Mouse (Mus musculus) hindbrain, embryonic 13.5 days (tissue): ENCODE results near the gene Sbno2. TPM values are rescaled to one million over a fixed set of nuclear protein-coding genes. Genes with fewer than 3 reads are reported as not detected.

Experiments used
- ATAC-seq: fragments of 200-750 bp; cut with Nextera tagmentation; 2 replicates; pipeline ENCODE4 v1.8.0; 2017; ENCODE audit warnings: moderate TSS enrichment; ENCODE audit not compliant: low FRiP score
- H3K27ac ChIP-seq: fragments of 300-500 bp; sonication (generic); 2 replicates; pipeline ENCODE4 v1.5.1; 2015; ENCODE audit warnings: inconsistent platforms, mild to moderate bottlenecking, moderate library complexity
- H3K27me3 ChIP-seq: fragments of 300-500 bp; sonication (generic); 2 replicates; pipeline ENCODE4 v1.6.1; 2015; ENCODE audit warnings: mild to moderate bottlenecking, inconsistent platforms
- H3K36me3 ChIP-seq: fragments of 300-500 bp; sonication (generic); 2 replicates; pipeline ENCODE4 v1.6.1; 2015; ENCODE audit warnings: mild to moderate bottlenecking, inconsistent platforms
- H3K4me1 ChIP-seq: fragments of 300-500 bp; sonication (generic); replicated peaks from 2 replicates; pipeline ENCODE4 v1.6.1; 2015; ENCODE audit warnings: inconsistent platforms
- H3K4me2 ChIP-seq: fragments of 300-500 bp; sonication (generic); 2 replicates; pipeline ENCODE4 v1.6.1; 2015; ENCODE audit warnings: inconsistent platforms, mild to moderate bottlenecking, moderate library complexity
- H3K4me3 ChIP-seq: fragments of 300-500 bp; sonication (generic); 2 replicates; pipeline ENCODE4 v1.5.1; 2015; ENCODE audit warnings: mild to moderate bottlenecking, inconsistent platforms
- H3K9ac ChIP-seq: fragments of 300-500 bp; sonication (generic); 2 replicates; pipeline ENCODE4 v1.6.1; 2015; ENCODE audit warnings: mild to moderate bottlenecking, inconsistent platforms
- H3K9me3 ChIP-seq: fragments of 300-500 bp; sonication (generic); 2 replicates; pipeline ENCODE4 v1.6.1; 2016; ENCODE audit warnings: inconsistent platforms
- WGBS: fragments of 180-500 bp; shearing (Covaris S2); methylation state at CpG from one replicate; pipeline ENCODE4 v1.1.7; 2015; 5-methylcytosine and 5-hydroxymethylcytosine counted together
- polyA plus RNA-seq: library from polyadenylated mRNA; unstranded; fragments of >200 nt; fragmentation: Nextera tagmentation; extraction: Ambion mirVana; gene quantifications from 2 replicates; pipeline ENCODE4 v1.2.1, GENCODE M21; 2015

Gene Sbno2
- polyA plus RNA-seq, 1 experiment from 2014 or later = 13.6 TPM

GRCm38 (mm10) chr10:80013609-80014008 lies 91.8 kb downstream of the Sbno2 start:
- peaks cover 26% of the 10 kb centered on the region for H3K9me3 ChIP-seq
- no peak for ATAC-seq

GRCm38 (mm10) chr10:80011740-80012139 lies 93.6 kb downstream of the Sbno2 start:
- peaks cover 60% of the 10 kb centered on the region for H3K27me3 ChIP-seq
- peaks cover 26% of the 10 kb centered on the region for H3K9me3 ChIP-seq
- H3K4me1 ChIP-seq = no peaks in the 10 kb centered on the region
- no peak overlapping the region for H3K9ac ChIP-seq
- H3K4me3 ChIP-seq = no peak overlapping the region
- 91% methylated on average over 6 of the region's 6 CpGs for WGBS
- peaks cover 66% of the 10 kb centered on the region for H3K36me3 ChIP-seq
- H3K4me2 ChIP-seq = no peak overlapping the region
- no peak overlapping the region for H3K27ac ChIP-seq
- ATAC-seq = no peak

More at GRCm38 (mm10) chr10:80013609-80014008, 91.8 kb downstream of the Sbno2 start:
- Histone ChIP-seq H3K4me3 (no peak overlapping the region), H3K4me1 (no peaks in the 10 kb centered on the region), H3K27me3 (peaks cover 73% of the 10 kb centered on the region), H3K9ac (no peak overlapping the region), H3K27ac (no peak overlapping the region), H3K36me3 (peaks cover 55% of the 10 kb centered on the region), H3K4me2 (no peak overlapping the region)
- WGBS = 36% methylated on average over 25 of the region's 25 CpGs

Other genes starting within 250 kb of the Sbno2 start
- gene Prtn3, start 231.1 kb downstream of the Sbno2 start, polyA plus RNA-seq = 13.9 and 15.6 TPM in 2 replicates
- 396 and 407 TPM in 2 replicates for gene Plppr3, start 230.9 kb downstream of the Sbno2 start, polyA plus RNA-seq
- gene Elane, start 219.3 kb downstream of the Sbno2 start, polyA plus RNA-seq = 0.34 TPM in 1 of 2 replicates, not detected in the other
- gene Cfd, start 214.7 kb downstream of the Sbno2 start, polyA plus RNA-seq = not detected in 2 replicates
- 55.3 and 58.3 TPM in 2 replicates for gene Med16, start 196.6 kb downstream of the Sbno2 start, polyA plus RNA-seq
- 20.6 and 22.0 TPM in 2 replicates for gene Gm26602, start 194.7 kb downstream of the Sbno2 start, polyA plus RNA-seq
- gene Kiss1r, start 188.6 kb downstream of the Sbno2 start, polyA plus RNA-seq = 2.1 and 2.3 TPM in 2 replicates
- gene R3hdm4, start 184.4 kb downstream of the Sbno2 start, polyA plus RNA-seq = 243 and 256 TPM in 2 replicates
- 3.5 and 4.0 TPM in 2 replicates for gene Arid3a, start 178.5 kb downstream of the Sbno2 start, polyA plus RNA-seq
- 77.4 and 77.9 TPM in 2 replicates for gene Wdr18, start 145.4 kb downstream of the Sbno2 start, polyA plus RNA-seq
- gene Grin3b, start 134.9 kb downstream of the Sbno2 start, polyA plus RNA-seq = 0.61 and 0.65 TPM in 2 replicates
- 16.0 and 16.3 TPM in 2 replicates for gene Tmem259, start 121.2 kb downstream of the Sbno2 start, polyA plus RNA-seq
- gene Cnn2, start 117.0 kb downstream of the Sbno2 start, polyA plus RNA-seq = 43.7 and 53.1 TPM in 2 replicates
- 5.2 and 6.1 TPM in 2 replicates for gene Abca7, start 109.1 kb downstream of the Sbno2 start, polyA plus RNA-seq
- gene Arhgap45, start 88.9 kb downstream of the Sbno2 start, polyA plus RNA-seq = 2.5 and 2.8 TPM in 2 replicates
- 150 and 154 TPM in 2 replicates for gene Polr2e, start 65.8 kb downstream of the Sbno2 start, polyA plus RNA-seq
- gene Gpx4, start 58.4 kb downstream of the Sbno2 start, polyA plus RNA-seq = 509 and 531 TPM in 2 replicates
- gene Stk11, start 10.2 kb upstream of the Sbno2 start, polyA plus RNA-seq = 16.3 and 18.2 TPM in 2 replicates
- 434 and 449 TPM in 2 replicates for gene Atp5d, start 33.1 kb upstream of the Sbno2 start, polyA plus RNA-seq
- 57.4 and 59.2 TPM in 2 replicates for gene Cbarp, start 35.3 kb upstream of the Sbno2 start, polyA plus RNA-seq
- gene Midn, start 42.7 kb upstream of the Sbno2 start, polyA plus RNA-seq = 32.4 and 34.7 TPM in 2 replicates
- 364 and 409 TPM in 2 replicates for gene Cirbp, start 60.4 kb upstream of the Sbno2 start, polyA plus RNA-seq
- 11.9 and 14.1 TPM in 2 replicates for gene 1600002K03Rik, start 67.4 kb upstream of the Sbno2 start, polyA plus RNA-seq
- 18.8 and 21.4 TPM in 2 replicates for gene Efna2, start 73.9 kb upstream of the Sbno2 start, polyA plus RNA-seq
- 47.3 and 49.9 TPM in 2 replicates for gene Mum1, start 120.9 kb upstream of the Sbno2 start, polyA plus RNA-seq
- gene Ndufs7, start 143.6 kb upstream of the Sbno2 start, polyA plus RNA-seq = 253 and 263 TPM in 2 replicates
- gene Gamt, start 155.4 kb upstream of the Sbno2 start, polyA plus RNA-seq = 22.3 and 24.9 TPM in 2 replicates
- 61.6 and 66.2 TPM in 2 replicates for gene Dazap1, start 155.9 kb upstream of the Sbno2 start, polyA plus RNA-seq
- 583 and 598 TPM in 2 replicates for gene Rps15, start 186.9 kb upstream of the Sbno2 start, polyA plus RNA-seq
- gene Apc2, start 190.4 kb upstream of the Sbno2 start, polyA plus RNA-seq = 182 and 183 TPM in 2 replicates
- 28.5 and 29.1 TPM in 2 replicates for gene 2310011J03Rik, start 215.0 kb upstream of the Sbno2 start, polyA plus RNA-seq
- gene Pcsk4, start 223.9 kb upstream of the Sbno2 start, polyA plus RNA-seq = 1.9 and 2.5 TPM in 2 replicates
- gene Reep6, start 224.4 kb upstream of the Sbno2 start, polyA plus RNA-seq = 3.1 and 3.5 TPM in 2 replicates
- 0.42 and 0.66 TPM in 2 replicates for gene Adamtsl5, start 242.8 kb upstream of the Sbno2 start, polyA plus RNA-seq